Mouse (Mus musculus) liver, embryonic 12.5 days (tissue): ENCODE data around the gene Mbtps2. TPM values are rescaled to one million over a fixed set of nuclear protein-coding genes. Genes with fewer than 3 reads are reported as not detected.

Source experiments
- ATAC-seq: fragments of 200-750 bp; cut with Nextera tagmentation; 2 replicates; pipeline ENCODE4 v1.8.0; 2017; ENCODE audit warnings: moderate number of reproducible peaks, mild to moderate bottlenecking, moderate library complexity
- H3K27ac ChIP-seq: fragments of 300-500 bp; sonication (generic); 2 replicates; pipeline ENCODE4 v1.5.1; 2016; ENCODE audit warnings: mild to moderate bottlenecking
- H3K27me3 ChIP-seq: fragments of 300-500 bp; sonication (generic); replicated peaks from 2 replicates; pipeline ENCODE4 v1.6.1; 2016; ENCODE audit warnings: mild to moderate bottlenecking, moderate library complexity
- H3K36me3 ChIP-seq: fragments of 300-500 bp; sonication (generic); 2 replicates; pipeline ENCODE4 v1.6.1; 2016; ENCODE audit warnings: mild to moderate bottlenecking, moderate library complexity
- H3K4me1 ChIP-seq: fragments of 300-500 bp; sonication (generic); 2 replicates; pipeline ENCODE4 v1.6.1; 2016
- H3K4me2 ChIP-seq: fragments of 300-500 bp; sonication (generic); 2 replicates; pipeline ENCODE4 v1.6.1; 2016; ENCODE audit warnings: mild to moderate bottlenecking, moderate library complexity
- H3K4me3 ChIP-seq: fragments of 300-500 bp; sonication (generic); 2 replicates; pipeline ENCODE4 v1.5.1; 2016; ENCODE audit warnings: mild to moderate bottlenecking, moderate library complexity
- H3K9ac ChIP-seq: fragments of 300-500 bp; sonication (generic); 2 replicates; pipeline ENCODE4 v1.6.1; 2016; ENCODE audit warnings: mild to moderate bottlenecking, moderate library complexity
- H3K9me3 ChIP-seq: fragments of 300-500 bp; sonication (generic); replicated peaks from 2 replicates; pipeline ENCODE4 v1.6.1; 2016; ENCODE audit warnings: mild to moderate bottlenecking, moderate library complexity
- WGBS: fragments of 180-500 bp; shearing (Covaris S2); methylation state at CpG from one replicate; pipeline ENCODE4 v1.1.7; 2016; ENCODE audit not compliant: insufficient replicate concordance; 5-methylcytosine and 5-hydroxymethylcytosine counted together
- polyA plus RNA-seq: library from polyadenylated mRNA; unstranded; fragments of >200 nt; fragmentation: Nextera tagmentation; extraction: Ambion mirVana; gene quantifications from 2 replicates; pipeline ENCODE4 v1.2.1, GENCODE M21; 2016

Gene Mbtps2
- polyA plus RNA-seq, 1 experiment from 2014 or later, result 9.8 TPM

- H3K4me2 ChIP-seq, result no peak overlapping the region
- no peak overlapping the region for H3K27ac ChIP-seq
- H3K27me3 ChIP-seq, result no peaks in the 10 kb centered on the region
- H3K9ac ChIP-seq, result no peak overlapping the region
- WGBS, result 70% methylated on average over 8 of the region's 8 CpGs
- H3K4me1 ChIP-seq, result no peaks in the 10 kb centered on the region
- H3K4me3 ChIP-seq, result no peak overlapping the region
- H3K36me3 ChIP-seq, result no peaks in the 10 kb centered on the region
- H3K9me3 ChIP-seq, result no peaks in the 10 kb centered on the region
- no peak for ATAC-seq
Measured at GRCm38 (mm10) chrX:157500004-157500403, 98.5 kb downstream of the Mbtps2 start.

GRCm38 (mm10) chrX:157493159-157493558 lies 105.4 kb downstream of the Mbtps2 start:
- H3K4me3 ChIP-seq, result no peak overlapping the region
- ATAC-seq, result no peak
- H3K36me3 ChIP-seq, result no peaks in the 10 kb centered on the region
- no peaks in the 10 kb centered on the region for H3K9me3 ChIP-seq
- peaks cover 6% of the 10 kb centered on the region; the same call in 1 of the 2 replicates for H3K4me1 ChIP-seq
- H3K4me2 ChIP-seq, result no peak overlapping the region
- WGBS, result 59% methylated on average over 4 of the region's 4 CpGs
- no peak overlapping the region for H3K9ac ChIP-seq
- no peaks in the 10 kb centered on the region; the same call in 1 of the 2 replicates for H3K27me3 ChIP-seq
- no peak overlapping the region for H3K27ac ChIP-seq

- H3K4me1 ChIP-seq, result peaks cover 6% of the 10 kb centered on the region; the same call in 1 of the 2 replicates
- peak within 1 kb of the TSS; percentile 64 for H3K27ac ChIP-seq
- H3K4me3 ChIP-seq, result peak within 1 kb of the TSS; percentile 67
- peak within 1 kb of the TSS; percentile 77 for H3K9ac ChIP-seq
- no peaks in the 10 kb centered on the region; the same call in 1 of the 2 replicates for H3K27me3 ChIP-seq
- H3K4me2 ChIP-seq, result peak within 1 kb of the TSS; percentile 88
- no peaks in the 10 kb centered on the region for H3K9me3 ChIP-seq
- no peaks in the 10 kb centered on the region for H3K36me3 ChIP-seq
- ATAC-seq, result peak; percentile 91
- WGBS, result 13% methylated on average over 31 of the region's 45 CpGs
Measured at GRCm38 (mm10) chrX:157491944-157492726, 106.4 kb downstream of the Mbtps2 start, which contains the start of gene Sms. Sms (minus strand) TSS chrX:157492287.

- WGBS, result 7% methylated on average over 50 of the region's 104 CpGs
- H3K27me3 ChIP-seq, result no peaks in the 10 kb centered on the region; the same call in 1 of the 2 replicates
- peak overlapping the region; percentile 67 for H3K4me3 ChIP-seq
- H3K9ac ChIP-seq, result peak overlapping the region; percentile 77
- no peaks in the 10 kb centered on the region for H3K36me3 ChIP-seq
- H3K4me2 ChIP-seq, result peak overlapping the region; percentile 88
- H3K27ac ChIP-seq, result peak overlapping the region; percentile 64
- ATAC-seq, result peak; percentile 48
- H3K4me1 ChIP-seq, result peaks cover 6% of the 10 kb centered on the region; the same call in 1 of the 2 replicates
- H3K9me3 ChIP-seq, result no peaks in the 10 kb centered on the region
Measured at GRCm38 (mm10) chrX:157491145-157491935, 107.2 kb downstream of the Mbtps2 start.

- H3K9ac ChIP-seq, result peak overlapping the region; percentile 77
- WGBS, result 4% methylated on average over 12 of the region's 12 CpGs
- H3K4me1 ChIP-seq, result peaks cover 6% of the 10 kb centered on the region; the same call in 1 of the 2 replicates
- H3K27me3 ChIP-seq, result no peaks in the 10 kb centered on the region; the same call in 1 of the 2 replicates
- no peak overlapping the region for H3K27ac ChIP-seq
- H3K4me2 ChIP-seq, result peak overlapping the region; percentile 88
- no peaks in the 10 kb centered on the region for H3K9me3 ChIP-seq
- H3K4me3 ChIP-seq, result peak overlapping the region; percentile 67
- no peak for ATAC-seq
- H3K36me3 ChIP-seq, result no peaks in the 10 kb centered on the region
Measured at GRCm38 (mm10) chrX:157490769-157491144, 107.8 kb downstream of the Mbtps2 start.

GRCm38 (mm10) chrX:157489871-157490721 lies 108.4 kb downstream of the Mbtps2 start:
- H3K9me3 ChIP-seq, result no peaks in the 10 kb centered on the region
- H3K9ac ChIP-seq, result peak overlapping the region; percentile 4; the same call in 1 of the 2 replicates
- WGBS, result 12% methylated on average over 9 of the region's 9 CpGs
- ATAC-seq, result no peak
- H3K4me3 ChIP-seq, result peak overlapping the region; percentile 67
- H3K27ac ChIP-seq, result no peak overlapping the region
- no peaks in the 10 kb centered on the region for H3K36me3 ChIP-seq
- peaks cover 6% of the 10 kb centered on the region; the same call in 1 of the 2 replicates for H3K4me1 ChIP-seq
- no peaks in the 10 kb centered on the region; the same call in 1 of the 2 replicates for H3K27me3 ChIP-seq
- H3K4me2 ChIP-seq, result peak overlapping the region; percentile 88

- no peaks in the 10 kb centered on the region for H3K36me3 ChIP-seq
- no peaks in the 10 kb centered on the region; the same call in 1 of the 2 replicates for H3K27me3 ChIP-seq
- H3K9me3 ChIP-seq, result no peaks in the 10 kb centered on the region
- no peak for ATAC-seq
- H3K4me2 ChIP-seq, result no peak overlapping the region
- H3K27ac ChIP-seq, result no peak overlapping the region
- 79% methylated on average over 3 of the region's 3 CpGs for WGBS
- H3K9ac ChIP-seq, result no peak overlapping the region
- no peak overlapping the region for H3K4me3 ChIP-seq
- H3K4me1 ChIP-seq, result peaks cover 6% of the 10 kb centered on the region; the same call in 1 of the 2 replicates
Measured at GRCm38 (mm10) chrX:157488831-157489230, 109.7 kb downstream of the Mbtps2 start.

- H3K9me3 ChIP-seq, result no peaks in the 10 kb centered on the region
- no peaks in the 10 kb centered on the region; the same call in 1 of the 2 replicates for H3K27me3 ChIP-seq
- no peaks in the 10 kb centered on the region for H3K36me3 ChIP-seq
- H3K4me3 ChIP-seq, result no peak overlapping the region
- whole genome bisulfite sequencing, result 34% methylated on average over 2 of the region's 2 CpGs
- H3K27ac ChIP-seq, result no peak overlapping the region
- ATAC-seq, result no peak
- no peak overlapping the region for H3K4me2 ChIP-seq
- no peak overlapping the region for H3K9ac ChIP-seq
- peaks cover 6% of the 10 kb centered on the region; the same call in 1 of the 2 replicates for H3K4me1 ChIP-seq
Measured at GRCm38 (mm10) chrX:157486765-157487164, 111.8 kb downstream of the Mbtps2 start.

Other genes with a start within 250 kb of the Mbtps2 start
- gene Phex, start 183.4 kb downstream of the Mbtps2 start, polyA plus RNA-seq, result 0.07 TPM in 2 replicates
- gene Sms, start 106.4 kb downstream of the Mbtps2 start, polyA plus RNA-seq, result 31.2 and 33.3 TPM in 2 replicates
- gene Yy2, start 29.7 kb downstream of the Mbtps2 start, polyA plus RNA-seq, result 1.8 and 1.9 TPM in 2 replicates
- gene Smpx, start 100.2 kb upstream of the Mbtps2 start, polyA plus RNA-seq, result 0.41 and 0.47 TPM in 2 replicates
- not detected in 2 replicates for gene Klhl34, start 219.7 kb upstream of the Mbtps2 start, polyA plus RNA-seq